Mouse (Mus musculus) C2C12 (cell line): Measurements from ENCODE around the gene Skp2. TPM values are rescaled to one million over a fixed set of nuclear protein-coding genes. Genes with fewer than 3 reads are reported as not detected.

Experiments used
- H3K27me3 ChIP-seq: one replicate; pipeline ENCODE4 v1.6.1; 2011; ENCODE audit not compliant: control insufficient read depth, insufficient read depth, insufficient read length
- H3K36me3 ChIP-seq: one replicate; pipeline ENCODE4 v1.6.1; 2011; ENCODE audit not compliant: control insufficient read depth, insufficient read depth
- H3K4me3 ChIP-seq: one replicate; pipeline ENCODE4 v1.5.1; 2011; ENCODE audit warnings: mild to moderate bottlenecking, control low read depth; ENCODE audit not compliant: poor library complexity, insufficient read depth, severe bottlenecking
- H3K79me2 ChIP-seq: one replicate; pipeline ENCODE4 v1.6.1; 2011; ENCODE audit not compliant: control insufficient read depth, insufficient read depth
- H3K79me3 ChIP-seq: one replicate; pipeline ENCODE4 v1.6.1; 2011; ENCODE audit warnings: low read depth, control low read depth
- H3ac ChIP-seq: one replicate; pipeline ENCODE3; 2011; ENCODE audit warnings: low read depth; ENCODE audit not compliant: control insufficient read depth, insufficient read length
- CEBPB ChIP-seq: IDR thresholded peaks from one replicate; pipeline ENCODE4 v1.6.1; 2011; ENCODE audit warnings: low read depth, mild to moderate bottlenecking, control low read depth, moderate library complexity
- CTCF ChIP-seq: IDR thresholded peaks from one replicate; pipeline ENCODE4 v1.5.1; 2011; ENCODE audit not compliant: control insufficient read depth, insufficient read depth, insufficient read length
- FOSL1 ChIP-seq: IDR thresholded peaks from one replicate; pipeline ENCODE4 v1.8.0; 2011; ENCODE audit warnings: mild to moderate bottlenecking, low read length; ENCODE audit not compliant: poor library complexity, insufficient read depth, severe bottlenecking
- MAX ChIP-seq: IDR thresholded peaks from one replicate; pipeline ENCODE4 v1.6.1; 2011; ENCODE audit warnings: mild to moderate bottlenecking, control low read depth
- MYOD1 ChIP-seq: IDR thresholded peaks from one replicate; pipeline ENCODE4 v1.6.1; 2011; ENCODE audit warnings: low read depth; ENCODE audit not compliant: control insufficient read depth, insufficient read length
- MYOG ChIP-seq: IDR thresholded peaks from one replicate; pipeline ENCODE4 v1.6.1; 2011; ENCODE audit not compliant: control insufficient read depth, insufficient read length; ENCODE audit errors: extremely low read depth
- USF1 ChIP-seq: IDR thresholded peaks from one replicate; pipeline ENCODE4 v1.6.1; 2011; ENCODE audit warnings: low read depth, mild to moderate bottlenecking, control low read depth, moderate library complexity
- polyA plus RNA-seq: library from polyadenylated mRNA; unstranded; fragments of >200 nt; fragmentation: generic; extraction: Trizol; gene quantifications from one replicate; pipeline ENCODE4 v1.2.1, GENCODE M21; 2012; ENCODE audit warnings: missing spikeins

Skp2 gene
- polyA plus RNA-seq, 1 experiment = 22.5 TPM

GRCm38 (mm10) chr15:9093598-9094365 is 61.4 kb downstream of the Skp2 start:
- H3K79me3 ChIP-seq = no peaks in the 10 kb centered on the region
- H3K27me3 ChIP-seq = no peaks in the 10 kb centered on the region
- TF ChIP-seq MYOD1 (no peak), USF1 (no peak), MYOG (no peak), FOSL1 (no peak), CEBPB (no peak)
- H3K79me2 ChIP-seq = no peaks in the 10 kb centered on the region
- no peak overlapping the region for H3ac ChIP-seq
- no peak overlapping the region for H3K4me3 ChIP-seq
- H3K36me3 ChIP-seq = peaks cover 13% of the 10 kb centered on the region

GRCm38 (mm10) chr15:9090662-9091061 is 64.6 kb downstream of the Skp2 start:
- no peaks in the 10 kb centered on the region for H3K27me3 ChIP-seq
- no peaks in the 10 kb centered on the region for H3K79me2 ChIP-seq
- no peak overlapping the region for H3K4me3 ChIP-seq
- H3K79me3 ChIP-seq = no peaks in the 10 kb centered on the region
- H3K36me3 ChIP-seq = peaks cover 24% of the 10 kb centered on the region
- TF ChIP-seq MAX (no peak), FOSL1 (no peak), MYOG (no peak), CTCF (no peak), CEBPB (no peak), MYOD1 (no peak), USF1 (no peak)
- H3ac ChIP-seq = no peak overlapping the region

- Histone ChIP-seq H3K36me3 (peaks cover 27% of the 10 kb centered on the region), H3K79me2 (no peaks in the 10 kb centered on the region), H3ac (no peak overlapping the region), H3K79me3 (no peaks in the 10 kb centered on the region), H3K4me3 (no peak overlapping the region), H3K27me3 (no peaks in the 10 kb centered on the region)
- no peak for TF ChIP-seq MYOD1
- TF ChIP-seq MAX = no peak
- TF ChIP-seq FOSL1 = no peak
- no peak for TF ChIP-seq MYOG
- TF ChIP-seq CTCF = no peak
- TF ChIP-seq CEBPB = no peak
- no peak for TF ChIP-seq USF1
Measured at GRCm38 (mm10) chr15:9089136-9089720, 66.0 kb downstream of the Skp2 start.

- Histone ChIP-seq H3K4me3 (no peak overlapping the region), H3K79me3 (no peaks in the 10 kb centered on the region), H3K27me3 (no peaks in the 10 kb centered on the region), H3K79me2 (no peaks in the 10 kb centered on the region), H3K36me3 (peaks cover 25% of the 10 kb centered on the region), H3ac (no peak overlapping the region)
- TF ChIP-seq MYOD1 (no peak), FOSL1 (no peak), USF1 (no peak), MAX (no peak), CTCF (no peak), MYOG (no peak), CEBPB (no peak)
Measured at GRCm38 (mm10) chr15:9088683-9089072, 66.5 kb downstream of the Skp2 start.

GRCm38 (mm10) chr15:9087895-9088682 is 67.1 kb downstream of the Skp2 start:
- no peak overlapping the region for H3K4me3 ChIP-seq
- no peaks in the 10 kb centered on the region for H3K79me3 ChIP-seq
- peaks cover 19% of the 10 kb centered on the region for H3K36me3 ChIP-seq
- H3ac ChIP-seq = no peak overlapping the region
- H3K27me3 ChIP-seq = no peaks in the 10 kb centered on the region
- TF ChIP-seq USF1 = no peak
- no peak for TF ChIP-seq CEBPB
- TF ChIP-seq MYOG = no peak
- TF ChIP-seq CTCF = no peak
- TF ChIP-seq MYOD1 = no peak
- no peak for TF ChIP-seq MAX
- TF ChIP-seq FOSL1 = no peak
- H3K79me2 ChIP-seq = no peaks in the 10 kb centered on the region
